Mouse (Mus musculus): ENCODE measurements around the gene Grm7. TPM values are rescaled to one million over a fixed set of nuclear protein-coding genes. Genes with fewer than 3 reads are reported as not detected.

Gene Grm7
- total RNA-seq, 1 experiment = not detected

- no peaks in the 10 kb centered on the region for H3K9me3 ChIP-seq (ENCODE audit: control insufficient read depth, insufficient read depth, low read depth, low read length)
- no peak overlapping the region for H3K27ac ChIP-seq (ENCODE audit: insufficient read depth, low read depth, low read length, poor library complexity, severe bottlenecking)
- no peak for DNase-seq (ENCODE audit: low read depth, low spot score)
- H3K36me3 ChIP-seq (ENCODE audit: control insufficient read depth, insufficient read depth, low read length, poor library complexity, severe bottlenecking) = no peaks in the 10 kb centered on the region
- H3K4me1 ChIP-seq (ENCODE audit: control insufficient read depth in 2 of 2, insufficient read depth in 2 of 2, low read length in 2 of 2, poor library complexity in 1 of 2) = no peaks in the 10 kb centered on the region
- H3K9ac ChIP-seq (ENCODE audit: insufficient read depth, low read depth, low read length, poor library complexity, severe bottlenecking) = no peak overlapping the region
- H3K4me3 ChIP-seq (ENCODE audit: insufficient read depth in 1 of 2, low read depth in 1 of 2, low read length in 2 of 2, poor library complexity in 1 of 2, severe bottlenecking in 1 of 2) = no peak overlapping the region
- in situ Hi-C loops (cut with MboI; ENCODE audit: low sequenced_read_pairs in 2 of 2, unreplicated experiment in 2 of 2) = no loop called here
- TF ChIP-seq HCFC1 (IDR thresholded peaks at IDR 0.05; ENCODE audit: borderline replicate concordance, insufficient read depth, low read length) = no peak
- no peak for TF ChIP-seq CHD2 (IDR thresholded peaks at IDR 0.05; ENCODE audit: low read depth, low read length)
- TF ChIP-seq ZNF384 (IDR thresholded peaks at IDR 0.05; ENCODE audit: low read depth, low read length) = no peak
- no peak for TF ChIP-seq ZC3H11A (IDR thresholded peaks at IDR 0.05; ENCODE audit: borderline replicate concordance, low read depth, low read length)
- no peak for TF ChIP-seq MAFK (IDR thresholded peaks at IDR 0.05; ENCODE audit: insufficient read depth, low read depth, low read length)
Observed at GRCm38 (mm10) chr6:111510768-111511459, 865.5 kb downstream of the Grm7 start.

- no peak for DNase-seq (ENCODE audit: low read depth, low spot score)
- Histone ChIP-seq H3K4me3 (ENCODE audit: insufficient read depth in 1 of 2, low read depth in 1 of 2, low read length in 2 of 2, poor library complexity in 1 of 2, severe bottlenecking in 1 of 2) (no peak overlapping the region), H3K4me1 (ENCODE audit: control insufficient read depth in 2 of 2, insufficient read depth in 2 of 2, low read length in 2 of 2, poor library complexity in 1 of 2) (no peaks in the 10 kb centered on the region), H3K36me3 (ENCODE audit: control insufficient read depth, insufficient read depth, low read length, poor library complexity, severe bottlenecking) (no peaks in the 10 kb centered on the region), H3K9me3 (ENCODE audit: control insufficient read depth, insufficient read depth, low read depth, low read length) (no peaks in the 10 kb centered on the region), H3K9ac (ENCODE audit: insufficient read depth, low read depth, low read length, poor library complexity, severe bottlenecking) (no peak overlapping the region), H3K27ac (ENCODE audit: insufficient read depth, low read depth, low read length, poor library complexity, severe bottlenecking) (no peak overlapping the region)
- in situ Hi-C loops (cut with MboI; ENCODE audit: low sequenced_read_pairs in 2 of 2, unreplicated experiment in 2 of 2) = no loop called here
- TF ChIP-seq ZC3H11A (IDR thresholded peaks at IDR 0.05; ENCODE audit: borderline replicate concordance, low read depth, low read length) (no peak), HCFC1 (IDR thresholded peaks at IDR 0.05; ENCODE audit: borderline replicate concordance, insufficient read depth, low read length) (no peak), CHD2 (IDR thresholded peaks at IDR 0.05; ENCODE audit: low read depth, low read length) (no peak), MAFK (IDR thresholded peaks at IDR 0.05; ENCODE audit: insufficient read depth, low read depth, low read length) (no peak), ZNF384 (IDR thresholded peaks at IDR 0.05; ENCODE audit: low read depth, low read length) (no peak)
Observed at GRCm38 (mm10) chr6:111512359-111512758, 867.0 kb downstream of the Grm7 start.

GRCm38 (mm10) chr6:111521229-111521628 is 875.8 kb downstream of the Grm7 start:
- in situ Hi-C loops (cut with MboI; ENCODE audit: low sequenced_read_pairs in 2 of 2, unreplicated experiment in 2 of 2) = no loop called here
- Histone ChIP-seq H3K9me3 (ENCODE audit: control insufficient read depth, insufficient read depth, low read depth, low read length) (no peaks in the 10 kb centered on the region), H3K27ac (ENCODE audit: insufficient read depth, low read depth, low read length, poor library complexity, severe bottlenecking) (no peak overlapping the region), H3K4me1 (ENCODE audit: control insufficient read depth in 2 of 2, insufficient read depth in 2 of 2, low read length in 2 of 2, poor library complexity in 1 of 2) (no peaks in the 10 kb centered on the region), H3K4me3 (ENCODE audit: insufficient read depth in 1 of 2, low read depth in 1 of 2, low read length in 2 of 2, poor library complexity in 1 of 2, severe bottlenecking in 1 of 2) (no peak overlapping the region), H3K36me3 (ENCODE audit: control insufficient read depth, insufficient read depth, low read length, poor library complexity, severe bottlenecking) (no peaks in the 10 kb centered on the region), H3K9ac (ENCODE audit: insufficient read depth, low read depth, low read length, poor library complexity, severe bottlenecking) (no peak overlapping the region)
- no peak for DNase-seq (ENCODE audit: low read depth, low spot score)
- TF ChIP-seq ZNF384 (IDR thresholded peaks at IDR 0.05; ENCODE audit: low read depth, low read length) (no peak), MAFK (IDR thresholded peaks at IDR 0.05; ENCODE audit: insufficient read depth, low read depth, low read length) (no peak), CHD2 (IDR thresholded peaks at IDR 0.05; ENCODE audit: low read depth, low read length) (no peak), ZC3H11A (IDR thresholded peaks at IDR 0.05; ENCODE audit: borderline replicate concordance, low read depth, low read length) (no peak), HCFC1 (IDR thresholded peaks at IDR 0.05; ENCODE audit: borderline replicate concordance, insufficient read depth, low read length) (no peak)

- H3K4me3 ChIP-seq (ENCODE audit: insufficient read depth in 1 of 2, low read depth in 1 of 2, low read length in 2 of 2, poor library complexity in 1 of 2, severe bottlenecking in 1 of 2) = no peak overlapping the region
- no peaks in the 10 kb centered on the region for H3K9me3 ChIP-seq (ENCODE audit: control insufficient read depth, insufficient read depth, low read depth, low read length)
- H3K27ac ChIP-seq (ENCODE audit: insufficient read depth, low read depth, low read length, poor library complexity, severe bottlenecking) = no peak overlapping the region
- no peak overlapping the region for H3K9ac ChIP-seq (ENCODE audit: insufficient read depth, low read depth, low read length, poor library complexity, severe bottlenecking)
- no peak for TF ChIP-seq HCFC1 (IDR thresholded peaks at IDR 0.05; ENCODE audit: borderline replicate concordance, insufficient read depth, low read length)
- no peak for TF ChIP-seq ZNF384 (IDR thresholded peaks at IDR 0.05; ENCODE audit: low read depth, low read length)
- TF ChIP-seq CHD2 (IDR thresholded peaks at IDR 0.05; ENCODE audit: low read depth, low read length) = no peak
- TF ChIP-seq ZC3H11A (IDR thresholded peaks at IDR 0.05; ENCODE audit: borderline replicate concordance, low read depth, low read length) = no peak
- TF ChIP-seq MAFK (IDR thresholded peaks at IDR 0.05; ENCODE audit: insufficient read depth, low read depth, low read length) = no peak
- H3K4me1 ChIP-seq (ENCODE audit: control insufficient read depth in 2 of 2, insufficient read depth in 2 of 2, low read length in 2 of 2, poor library complexity in 1 of 2) = no peaks in the 10 kb centered on the region
- no peak for DNase-seq (ENCODE audit: low read depth, low spot score)
- in situ Hi-C loops (cut with MboI; ENCODE audit: low sequenced_read_pairs in 2 of 2, unreplicated experiment in 2 of 2) = no loop called here
- no peaks in the 10 kb centered on the region for H3K36me3 ChIP-seq (ENCODE audit: control insufficient read depth, insufficient read depth, low read length, poor library complexity, severe bottlenecking)
Observed at GRCm38 (mm10) chr6:111522122-111522521, 876.7 kb downstream of the Grm7 start.
